11 mouse cellular contexts compared by ENCODE assay signal in the genomic region with DNA sequence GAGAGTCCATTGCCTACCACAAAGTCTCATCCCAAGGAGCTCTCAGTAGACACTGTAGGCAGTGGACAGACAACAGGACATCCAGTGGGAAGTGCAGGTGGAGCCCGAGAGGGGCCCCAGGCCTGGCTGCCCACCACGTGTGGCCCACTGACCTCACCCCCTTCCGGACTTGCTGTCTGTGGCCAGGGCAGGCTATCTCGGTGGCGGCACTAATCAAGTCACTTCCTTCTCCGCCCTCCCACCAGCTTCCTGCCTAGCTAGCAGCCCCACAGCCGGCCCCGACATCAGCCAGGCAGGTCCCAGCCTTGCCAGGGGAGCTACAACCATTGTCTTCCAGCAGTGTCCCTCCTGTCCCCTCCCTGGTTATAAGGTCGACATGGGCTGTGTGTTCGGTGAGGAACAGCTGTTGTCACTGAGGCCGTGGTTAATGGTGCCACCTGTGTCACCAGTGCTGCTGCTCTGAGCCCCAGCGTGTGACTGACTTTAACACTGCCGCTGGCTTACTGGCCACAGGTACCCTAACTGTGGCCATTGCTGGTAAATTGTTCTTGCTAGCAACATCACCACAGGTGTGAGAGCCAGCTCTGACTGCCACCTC. TPM values are rescaled to one million over a fixed set of nuclear protein-coding genes. Genes with fewer than 3 reads are reported as not detected.
A peak's percentile ranks its signal among the peaks of the same experiment; 100 is the strongest.
DNase-seq lines count a peak whose midpoint lies in the region; ATAC-seq and TF ChIP-seq lines count a peak whose summit lies in the region.
"Had no signal": no experiment of that assay in that cellular context is flagged by ENCODE, and none has a peak within 500 bp of the region (broad histone marks: within the 10 kb centered on the region; RNA-seq: fewer than 3 reads in every experiment).

No protein-coding gene starts in this region.

- ATAC-seq in granulocyte monocyte progenitor cell, adult 5-6 weeks (replicated peaks; ENCODE audit: poor library complexity, severe bottlenecking): peak; percentile 78
- ATAC-seq in lung, postnatal 0 days: peak; percentile 76

- peak; percentile 51 for DNase-seq in MEL (ENCODE audit: low read depth, low spot score)
- peak; percentile 32 to 44 for DNase-seq in kidney, adult 8-10 months
- DNase-seq in lung, postnatal 0 days (ENCODE audit: low spot score): peak; percentile 65
- no peak for DNase-seq in cerebellum, adult 8-10 months
- no peak for DNase-seq in Muller cell, postnatal 12 days (ENCODE audit: inconsistent ontology term)
- no peak for DNase-seq in layer of hippocampus, postnatal 36 days
- no peak for DNase-seq in left cerebral cortex, adult 11 months (ENCODE audit: low spot score)

- H3K4me2 ChIP-seq in lung, postnatal 0 days (replicated peaks; ENCODE audit: low read depth, low read length): no peak overlapping the region
- H3K4me2 ChIP-seq: neural tube, embryonic 15.5 days had no signal

- peak overlapping the region; percentile 27 for H3K9ac ChIP-seq in MEL (ENCODE audit: control insufficient read depth, low read depth, low read length, poor library complexity, severe bottlenecking)
- no peak overlapping the region for H3K9ac ChIP-seq in lung, postnatal 0 days (replicated peaks; ENCODE audit: low read depth)
- H3K9ac ChIP-seq: neural tube, embryonic 15.5 days had no signal

- TF ChIP-seq POLR2A in MEL (IDR thresholded peaks at IDR 0.05; ENCODE audit: control insufficient read depth in 1 of 2, insufficient read depth in 1 of 2, low read depth in 1 of 2, low read length in 2 of 2, poor library complexity in 1 of 2): peak in 1 of 2 experiments; percentile 12; a peak in 1 of 4 replicates

- H3K27me3 ChIP-seq in MEL (ENCODE audit: control insufficient read depth in 1 of 2, insufficient read depth in 2 of 2, low read length in 2 of 2): no peaks in the 10 kb centered on the region
- no peaks in the 10 kb centered on the region for H3K27me3 ChIP-seq in lung, postnatal 0 days (replicated peaks; ENCODE audit: insufficient read depth, low read length)
- H3K27me3 ChIP-seq: neural tube, embryonic 15.5 days had no signal

- peaks cover 17 to 75% of the 10 kb centered on the region in 2 experiments for H3K36me3 ChIP-seq in MEL (ENCODE audit: control insufficient read depth in 1 of 2, insufficient read depth in 2 of 2, low read length in 2 of 2)
- H3K36me3 ChIP-seq in lung, postnatal 0 days (ENCODE audit: insufficient read depth, low read length): no peaks in the 10 kb centered on the region
- H3K36me3 ChIP-seq: neural tube, embryonic 15.5 days had no signal

- peaks cover 29 to 80% of the 10 kb centered on the region in 2 experiments for H3K4me1 ChIP-seq in MEL (ENCODE audit: control insufficient read depth in 1 of 2, insufficient read depth in 2 of 2, low read length in 2 of 2)
- H3K4me1 ChIP-seq in lung, postnatal 0 days (ENCODE audit: insufficient read depth, low read depth, low read length): peaks cover 5% of the 10 kb centered on the region; the same call in 1 of the 2 replicates
- H3K4me1 ChIP-seq: neural tube, embryonic 15.5 days had no signal

- no peak for TF ChIP-seq CTCF in MEL (IDR thresholded peaks at IDR 0.05 in 2 of 3, conservative IDR thresholded peaks at IDR 0.05 in 1 of 3; ENCODE audit: control insufficient read depth in 1 of 3, insufficient read depth in 1 of 3, low read depth in 2 of 3, low read length in 3 of 3, poor library complexity in 1 of 3, severe bottlenecking in 1 of 3)
- TF ChIP-seq CTCF in lung, postnatal 0 days (IDR thresholded peaks at IDR 0.05): no peak

- TF ChIP-seq RAD21 in MEL (IDR thresholded peaks at IDR 0.05; ENCODE audit: low read depth, low read length): no peak

- WGBS in lung, postnatal 0 days: 54% methylated on average over 13 of the region's 13 CpGs

- H3K4me3 ChIP-seq in MEL (ENCODE audit: control insufficient read depth in 1 of 2, insufficient read depth in 1 of 2, low read depth in 2 of 2, low read length in 2 of 2): no peak overlapping the region
- no peak overlapping the region for H3K4me3 ChIP-seq in lung, postnatal 0 days (ENCODE audit: low read depth, low read length)
- H3K4me3 ChIP-seq: neural tube, embryonic 15.5 days had no signal

- peak; percentile 57 to 75; a peak in 3 of 4 replicates for TF ChIP-seq EP300 in MEL (IDR thresholded peaks at IDR 0.05; ENCODE audit: low read depth in 1 of 2, low read length in 2 of 2)
- 0 out of 2 replicates have a peak, but pooled peaks have one; percentile 21 for TF ChIP-seq EP300 in lung, postnatal 0 days (IDR thresholded peaks at IDR 0.05)

- peak overlapping the region; percentile 87 for H3K27ac ChIP-seq in MEL (ENCODE audit: control insufficient read depth, low read depth, low read length)
- H3K27ac ChIP-seq in lung, postnatal 0 days (ENCODE audit: low read length): no peak overlapping the region; the same call in 1 of the 2 replicates
- H3K27ac ChIP-seq: neural tube, embryonic 15.5 days had no signal

- no peaks in the 10 kb centered on the region for H3K9me3 ChIP-seq in MEL (replicated peaks; ENCODE audit: insufficient read depth, low read length)
- H3K9me3 ChIP-seq in lung, postnatal 0 days (ENCODE audit: low read length): no peaks in the 10 kb centered on the region
- H3K9me3 ChIP-seq: neural tube, embryonic 15.5 days had no signal

- H3K79me2 ChIP-seq in MEL (ENCODE audit: control insufficient read depth, insufficient read depth, low read length, poor library complexity): peaks cover 7% of the 10 kb centered on the region

TF ChIP-seq in MEL, 35 proteins besides CTCF, POLR2A, EP300 and RAD21:
- TF ChIP-seq MAX (IDR thresholded peaks at IDR 0.05; ENCODE audit: low read length) (peak; percentile 33; the same call in 1 of the 2 replicates), NRF1 (IDR thresholded peaks at IDR 0.05; ENCODE audit: insufficient read depth, low read depth, low read length, poor library complexity, severe bottlenecking) (no peak), MAFK (IDR thresholded peaks at IDR 0.05; ENCODE audit: borderline replicate concordance, low read depth, low read length) (no peak), KAT2A (conservative IDR thresholded peaks at IDR 0.05; ENCODE audit: low read depth, low read length) (no peak), GATA1 (IDR thresholded peaks at IDR 0.05; ENCODE audit: low read depth, low read length) (0 out of 2 replicates have a peak, but pooled peaks have one; percentile 11), POLR2AphosphoS5 (IDR thresholded peaks at IDR 0.05; ENCODE audit: borderline replicate concordance, low read depth, low read length) (peak; percentile 56; the same call in 1 of the 2 replicates), ZC3H11A (IDR thresholded peaks at IDR 0.05; ENCODE audit: low read depth, low read length) (no peak), SIN3A (IDR thresholded peaks at IDR 0.05; ENCODE audit: low read length) (peak; percentile 45; the same call in 1 of the 2 replicates), TAL1 (IDR thresholded peaks at IDR 0.05; ENCODE audit: low read length) (peak; percentile 48), ETS1 (IDR thresholded peaks at IDR 0.05; ENCODE audit: low read depth, low read length) (peak; percentile 43; the same call in 1 of the 2 replicates)

RNA-seq across cellular contexts. Expression of a gene that starts 33.1 kb away (rescaled TPM):
- total RNA-seq in MEL (2012; rRNA removed): 104 and 133 TPM in 2 replicates
- polyA plus RNA-seq in MEL (2012; ENCODE audit: insufficient read depth in 1 of 2, insufficient read length in 2 of 2, low read depth in 1 of 2, low replicate concordance in 2 of 2, missing spikeins in 1 of 2): 100 to 1,000 TPM; 260 to 343 TPM
- total RNA-seq in granulocyte monocyte progenitor cell, adult 5-6 weeks (2014; fragmentation: Nextera tagmentation): 1.7 and 3.4 TPM in 2 replicates
- 5.5 and 7.9 TPM in 2 replicates for total RNA-seq in granulocyte monocyte progenitor cell, adult 5-6 weeks (2017)
- 1.5 and 1.7 TPM in 2 replicates for polyA plus RNA-seq in lung, postnatal 0 days (2015; fragmentation: Nextera tagmentation; extraction: Ambion mirVana)
- total RNA-seq in layer of hippocampus, postnatal 36 days (2021): 10 to 100 TPM; 34.7 to 36.9 TPM

RNA-seq across cellular contexts. Expression of a gene that starts 45.5 kb away (rescaled TPM):
- total RNA-seq in MEL (2012; rRNA removed): 0.12 TPM in 1 of 2 replicates, not detected in the other
- polyA plus RNA-seq in MEL (2012; ENCODE audit: insufficient read depth in 1 of 2, insufficient read length in 2 of 2, low read depth in 1 of 2, low replicate concordance in 2 of 2, missing spikeins in 1 of 2): under 1 TPM in 1 of 2 experiments, not detected in 1; 0.07 TPM
- not detected in 2 replicates for total RNA-seq in granulocyte monocyte progenitor cell, adult 5-6 weeks (2014; fragmentation: Nextera tagmentation)
- total RNA-seq in granulocyte monocyte progenitor cell, adult 5-6 weeks (2017): not detected in 2 replicates
- not detected in 2 replicates for polyA plus RNA-seq in lung, postnatal 0 days (2015; fragmentation: Nextera tagmentation; extraction: Ambion mirVana)
- total RNA-seq in layer of hippocampus, postnatal 36 days (2021): under 1 TPM; 0.52 to 0.56 TPM
- total RNA-seq: adrenal gland, adult 18-20 months; heart, postnatal 14 days had no signal

Comparison
In these comparisons a context has a peak if more than half of its experiments do, and no peak if none do; other contexts are left out.
1. DNase-seq: peak in MEL (single experiment), kidney, adult 8-10 months (2 of 2) and lung, postnatal 0 days (single experiment); none in cerebellum, adult 8-10 months (single experiment), Muller cell, postnatal 12 days (single experiment), layer of hippocampus, postnatal 36 days (0 of 2) and left cerebral cortex, adult 11 months (single experiment).
2. RNA of a gene that starts 33.1 kb away (total RNA-seq): 104 to 133 TPM in MEL and 34.7 to 36.9 TPM in layer of hippocampus, postnatal 36 days; 1.7 to 7.9 TPM in granulocyte monocyte progenitor cell, adult 5-6 weeks; every median in the first group is over 4 times any median in the second.